Mouse (Mus musculus) gastrocnemius, adult 8-10 months (tissue): Measurements from ENCODE around the gene Rft1. TPM values are rescaled to one million over a fixed set of nuclear protein-coding genes. Genes with fewer than 3 reads are reported as not detected.

ENCODE experiments used
- DNase-seq, 2 experiments: peaks; one replicate each; pipeline ENCODE4 v3.0.0; 2022; ENCODE audit warnings: low spot score in 2 of 2
- total RNA-seq, 4 experiments: library from RNA; stranded (reverse); gene quantifications; 2 replicates each; pipeline ENCODE4 v1.2.4; 2022

The Rft1 gene
- total RNA-seq, 4 experiments from 2014 or later = 4.5 to 5.6 (median 4.9) TPM

GRCm38 (mm10) chr14:30719514-30719913 lies 65.4 kb downstream of the Rft1 start:
- no peak for DNase-seq

DNA sequence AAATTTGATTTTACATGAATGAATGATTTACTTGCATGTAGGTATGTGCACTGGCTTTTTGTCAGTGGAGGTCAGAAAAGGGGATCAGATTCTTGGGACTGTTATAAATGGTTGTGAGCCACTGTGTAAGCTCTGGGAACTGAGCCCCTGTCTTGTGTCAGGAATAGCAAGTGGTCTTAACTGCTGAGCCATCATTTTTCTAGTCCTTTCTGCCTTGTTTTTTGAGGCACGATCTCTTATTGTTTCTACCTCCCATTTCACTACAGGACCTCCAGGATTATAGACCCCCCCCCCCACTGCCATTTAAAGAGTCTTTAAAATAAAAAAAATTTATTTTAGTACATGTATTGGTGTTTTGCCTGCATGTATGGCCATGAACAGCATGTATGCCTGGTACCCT lies 67.7 kb downstream of the Rft1 start:
- DNase-seq = no peak

GRCm38 (mm10) chr14:30722406-30722805 lies 68.2 kb downstream of the Rft1 start:
- DNase-seq = no peak

DNA sequence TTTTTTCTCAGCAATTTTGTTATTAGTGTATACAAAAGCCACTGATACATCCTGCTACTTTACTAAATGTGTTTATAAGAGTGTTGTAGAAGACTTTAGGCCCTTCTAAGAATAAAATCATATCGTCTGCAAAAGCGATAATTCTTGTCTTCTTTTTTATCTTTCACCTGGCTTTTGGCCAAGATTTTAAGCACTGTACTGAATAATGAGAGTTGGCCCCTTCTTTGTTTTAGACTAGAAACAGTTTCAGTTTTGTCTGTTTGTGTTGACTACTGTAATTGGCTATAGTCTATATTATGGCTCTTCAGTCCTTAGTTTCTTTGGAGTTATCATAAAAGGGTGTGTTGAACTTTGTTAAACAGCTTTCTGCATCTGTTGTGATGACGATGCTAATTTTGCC lies 77.7 kb downstream of the Rft1 start:
- no peak for DNase-seq

GRCm38 (mm10) chr14:30734665-30735064 lies 80.5 kb downstream of the Rft1 start:
- DNase-seq = no peak

DNA sequence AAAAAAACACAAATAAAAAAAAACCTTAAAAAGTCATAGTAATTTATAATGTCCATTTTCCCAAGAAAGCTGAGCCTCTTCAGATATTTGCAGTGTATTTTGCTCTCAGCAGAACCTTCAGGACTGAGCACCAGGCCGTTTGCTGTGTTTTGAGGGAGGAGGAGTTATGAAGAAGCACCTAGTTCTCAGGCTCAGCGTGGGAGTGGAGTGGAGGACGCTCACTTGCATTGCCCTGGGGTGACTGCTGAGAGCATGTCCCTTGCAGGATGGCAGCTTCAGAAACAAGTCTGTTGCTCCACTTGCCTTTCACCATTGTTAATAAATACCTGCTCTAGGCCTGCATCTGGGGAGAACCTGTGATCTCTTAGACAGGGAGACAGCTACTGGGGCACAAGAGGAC lies 81.7 kb downstream of the Rft1 start:
- DNase-seq = no peak

DNA sequence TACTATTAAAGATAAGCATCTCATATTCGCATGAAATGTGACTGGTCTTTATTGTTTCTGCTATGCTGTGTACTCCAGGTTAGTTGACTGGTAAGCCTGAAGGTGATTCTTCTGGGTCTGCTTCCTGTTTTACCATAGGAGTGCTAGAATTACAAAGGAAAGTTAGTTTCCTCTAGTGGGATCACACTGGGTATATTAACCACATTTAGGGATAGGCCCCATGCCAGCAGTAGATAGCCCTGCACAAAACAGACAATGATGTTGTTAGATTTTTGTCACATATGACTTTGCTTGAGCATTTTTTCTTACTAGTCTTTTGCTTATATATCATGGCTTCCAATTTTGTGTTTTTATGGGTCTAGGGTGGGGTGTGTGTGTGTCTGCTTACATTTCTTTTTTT lies 82.3 kb downstream of the Rft1 start:
- no peak for DNase-seq

Other genes with a start within 250 kb of the Rft1 start
- gene Dcp1a, start 174.8 kb upstream of the Rft1 start, total RNA-seq = 1 to 10 TPM; 5.0 to 8.4 (median 7.7) TPM
- gene Cacna1d, start 162.9 kb upstream of the Rft1 start, total RNA-seq = under 1 TPM in 3 of 4 experiments, not detected in 1; 0.05 to 0.19 (median 0.19) TPM
- gene Tkt, start 106.0 kb upstream of the Rft1 start, total RNA-seq = 10 to 100 TPM in 3 of 4 experiments, 1 to 10 TPM in 1; 5.8 to 10.9 (median 10.6) TPM
- gene Prkcd, start 28.1 kb upstream of the Rft1 start, total RNA-seq = 1 to 10 TPM; 2.3 to 8.6 (median 7.3) TPM
- gene Sfmbt1, start 60.5 kb downstream of the Rft1 start, total RNA-seq = 10 to 100 TPM; 10.7 to 13.0 (median 12.2) TPM
- gene Tmem110, start 171.2 kb downstream of the Rft1 start, total RNA-seq = 10 to 100 TPM in 1 of 4 experiments, 1 to 10 TPM in 3; 6.3 to 10.6 (median 7.2) TPM
- gene Mustn1, start 224.8 kb downstream of the Rft1 start, total RNA-seq = 100 to 1,000 TPM in 1 of 4 experiments, 10 to 100 TPM in 3; 54.5 to 111 (median 61.6) TPM
- gene Itih4, start 232.1 kb downstream of the Rft1 start, total RNA-seq = under 1 TPM in 1 of 4 experiments, not detected in 3; 0.48 TPM